Mouse (Mus musculus) erythroblast, embryonic 14.5 days (primary cell): ENCODE data around the gene Apol6.

Experiments used
- GATA1 ChIP-seq: IDR thresholded peaks from 2 replicates; pipeline ENCODE4 v1.6.1; 2012; ENCODE audit warnings: low read length, inconsistent platforms, mixed read lengths
- TAL1 ChIP-seq: IDR thresholded peaks from 3 replicates; pipeline ENCODE4 v1.6.1; 2012; ENCODE audit warnings: low read length, inconsistent platforms, mixed read lengths

GRCm38 (mm10) chr15:77078786-77079185, 34.3 kb downstream of the Apol6 start:
- no peak for TF ChIP-seq GATA1
- no peak for TF ChIP-seq TAL1
